Mouse (Mus musculus) hindbrain, embryonic 14.5 days (tissue): ENCODE data around the gene Zfp672. TPM values are rescaled to one million over a fixed set of nuclear protein-coding genes. Genes with fewer than 3 reads are reported as not detected.
A peak's percentile ranks its signal among the peaks of the same experiment; 100 is the strongest.
"Not testable (repeated sequence)": the region's sequence is repeated elsewhere in the genome, so short reads cannot be mapped to it uniquely, and the experiment has no call there.

Source experiments
- ATAC-seq: fragments of 200-750 bp; cut with Nextera tagmentation; 2 replicates; pipeline ENCODE4 v1.8.0; 2017; ENCODE audit warnings: moderate number of reproducible peaks, mild to moderate bottlenecking, moderate TSS enrichment, moderate library complexity; ENCODE audit not compliant: low FRiP score
- DNase-seq: peaks from one replicate; pipeline ENCODE4 v3.0.0-alpha.2; 2015; ENCODE audit warnings: low spot score
- H3K27ac ChIP-seq: fragments of 300-500 bp; sonication (generic); 2 replicates; pipeline ENCODE4 v1.5.1; 2014; ENCODE audit warnings: mild to moderate bottlenecking, moderate library complexity
- H3K27me3 ChIP-seq: fragments of 300-500 bp; sonication (generic); 2 replicates; pipeline ENCODE4 v1.6.1; 2014; ENCODE audit warnings: mild to moderate bottlenecking, low read length, mixed read lengths; ENCODE audit not compliant: control insufficient read depth, insufficient read depth
- H3K36me3 ChIP-seq: fragments of 300-500 bp; sonication (generic); replicated peaks from 2 replicates; pipeline ENCODE4 v1.6.1; 2014; ENCODE audit not compliant: control insufficient read depth, insufficient read depth
- H3K4me1 ChIP-seq: fragments of 300-500 bp; sonication (generic); replicated peaks from 2 replicates; pipeline ENCODE4 v1.6.1; 2014; ENCODE audit warnings: antibody characterized with exemption, low read length, mixed read lengths; ENCODE audit not compliant: control insufficient read depth, insufficient read depth
- H3K4me2 ChIP-seq: fragments of 300-500 bp; sonication (generic); replicated peaks from 2 replicates; pipeline ENCODE4 v1.6.1; 2014; ENCODE audit warnings: mild to moderate bottlenecking, moderate library complexity
- H3K4me3 ChIP-seq: fragments of 300-500 bp; sonication (generic); replicated peaks from 2 replicates; pipeline ENCODE4 v1.5.1; 2014; ENCODE audit warnings: mild to moderate bottlenecking, low read length
- H3K9ac ChIP-seq: fragments of 300-500 bp; sonication (generic); 2 replicates; pipeline ENCODE4 v1.6.1; 2014
- H3K9me3 ChIP-seq: fragments of 300-500 bp; sonication (generic); 2 replicates; pipeline ENCODE4 v1.6.1; 2016; ENCODE audit warnings: low read length; ENCODE audit not compliant: control insufficient read depth
- WGBS: fragments of 180-500 bp; shearing (Covaris S2); extraction: QIAGEN DNeasy Blood & Tissue Kit; methylation state at CpG from one replicate; pipeline ENCODE4 v1.1.7; 2014; 5-methylcytosine and 5-hydroxymethylcytosine counted together
- polyA plus RNA-seq: library from polyadenylated mRNA; unstranded; fragments of >200 nt; fragmentation: Nextera tagmentation; extraction: Ambion mirVana; gene quantifications from 2 replicates; pipeline ENCODE4 v1.2.1, GENCODE M21; 2014

The Zfp672 gene
- polyA plus RNA-seq, 1 experiment from 2014 or later = 38.3 TPM

DNA sequence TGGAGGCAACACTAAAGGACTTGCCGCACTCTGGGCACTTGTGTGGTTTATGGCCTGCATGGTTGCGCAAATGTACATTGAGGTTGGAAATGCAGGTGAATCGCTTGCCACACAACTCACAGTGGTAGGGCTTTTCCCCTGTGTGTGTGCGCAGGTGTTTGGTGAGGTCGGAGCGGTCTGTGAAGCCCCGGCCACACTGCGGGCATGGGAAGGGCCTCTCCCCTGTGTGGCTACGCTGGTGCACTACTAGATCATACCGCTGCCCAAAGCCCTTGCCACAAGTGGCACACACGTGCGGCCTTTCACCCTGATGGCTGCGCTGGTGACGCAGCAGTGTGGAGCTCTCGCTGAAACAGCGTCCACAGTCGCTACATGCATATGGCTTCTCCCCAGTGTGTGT is 13.8 kb downstream of the Zfp672 start:
- ATAC-seq (0 out of 2 replicates have a peak, but pooled peaks have one; percentile 26), DNase-seq (no peak)
- no peak overlapping the region for H3K4me2 ChIP-seq
- no peaks in the 10 kb centered on the region for H3K9me3 ChIP-seq
- H3K27ac ChIP-seq = no peak overlapping the region
- H3K9ac ChIP-seq = no peak overlapping the region
- H3K4me1 ChIP-seq = no peaks in the 10 kb centered on the region
- H3K36me3 ChIP-seq = peaks cover 52% of the 10 kb centered on the region
- no peak overlapping the region for H3K4me3 ChIP-seq
- WGBS = 85% methylated on average over 17 of the region's 17 CpGs
- no peaks in the 10 kb centered on the region for H3K27me3 ChIP-seq

DNA sequence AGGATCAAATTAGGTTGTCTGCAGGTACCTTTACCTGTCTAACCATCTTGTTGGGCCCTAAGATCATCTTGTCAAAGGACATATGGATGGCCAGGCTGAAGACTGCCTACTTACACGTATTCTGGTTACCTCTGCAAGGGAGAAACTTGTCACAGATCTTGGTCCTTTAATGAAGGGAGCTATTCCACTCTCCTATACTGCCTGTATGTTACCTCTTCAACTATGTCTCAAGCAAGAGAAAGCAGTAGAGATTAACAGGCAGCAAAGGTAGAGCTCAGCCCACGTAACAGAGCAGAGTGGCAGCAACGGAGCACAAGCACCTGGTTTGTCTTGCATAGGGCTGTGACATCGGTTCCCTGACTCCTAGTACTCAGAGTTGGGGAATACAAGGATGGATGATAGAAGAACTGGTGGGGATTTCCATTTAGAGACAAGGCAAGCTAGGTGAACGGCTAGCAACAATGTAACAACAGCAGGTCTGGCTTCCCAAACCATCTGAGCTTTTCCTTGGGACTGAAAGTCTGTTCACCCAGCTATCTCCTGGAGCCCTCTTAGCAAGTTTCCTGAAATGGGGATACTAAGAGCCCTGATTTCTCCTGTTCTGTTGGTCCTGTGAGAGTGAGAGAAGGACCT is 14.5 kb downstream of the Zfp672 start:
- no peaks in the 10 kb centered on the region for H3K4me1 ChIP-seq
- no peaks in the 10 kb centered on the region for H3K27me3 ChIP-seq
- no peak overlapping the region for H3K27ac ChIP-seq
- no peak overlapping the region for H3K9ac ChIP-seq
- 90% methylated on average over 5 of the region's 5 CpGs for WGBS
- H3K36me3 ChIP-seq = peaks cover 52% of the 10 kb centered on the region
- no peak for DNase-seq
- no peaks in the 10 kb centered on the region for H3K9me3 ChIP-seq
- no peak overlapping the region for H3K4me3 ChIP-seq
- no peak overlapping the region for H3K4me2 ChIP-seq
- ATAC-seq = no peak

DNA sequence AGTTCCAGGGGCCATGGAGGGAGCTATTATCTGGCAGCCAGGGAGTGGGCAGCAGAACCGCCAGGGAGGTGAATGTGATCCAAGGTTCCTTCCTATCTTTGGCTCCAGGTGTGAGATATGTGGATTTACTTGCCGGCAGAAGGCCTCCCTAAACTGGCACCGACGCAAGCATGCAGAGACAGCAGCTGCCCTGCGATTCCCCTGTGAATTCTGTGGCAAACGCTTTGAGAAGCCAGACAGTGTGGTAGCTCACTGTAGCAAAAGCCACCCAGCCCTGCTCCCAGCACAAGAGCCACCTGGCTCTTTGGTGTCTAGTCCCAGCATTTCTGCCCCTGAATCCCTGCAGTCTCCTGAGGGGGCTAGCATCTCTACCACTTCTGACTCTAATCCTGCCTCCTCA is 16.1 kb downstream of the Zfp672 start:
- Histone ChIP-seq H3K9me3 (no peaks in the 10 kb centered on the region), H3K4me2 (no peak overlapping the region), H3K4me3 (no peak overlapping the region), H3K27me3 (no peaks in the 10 kb centered on the region), H3K27ac (no peak overlapping the region), H3K9ac (no peak overlapping the region), H3K36me3 (peaks cover 49% of the 10 kb centered on the region), H3K4me1 (no peaks in the 10 kb centered on the region)
- DNase-seq = no peak
- 66% methylated on average over 6 of the region's 6 CpGs for WGBS
- ATAC-seq = no peak

DNA sequence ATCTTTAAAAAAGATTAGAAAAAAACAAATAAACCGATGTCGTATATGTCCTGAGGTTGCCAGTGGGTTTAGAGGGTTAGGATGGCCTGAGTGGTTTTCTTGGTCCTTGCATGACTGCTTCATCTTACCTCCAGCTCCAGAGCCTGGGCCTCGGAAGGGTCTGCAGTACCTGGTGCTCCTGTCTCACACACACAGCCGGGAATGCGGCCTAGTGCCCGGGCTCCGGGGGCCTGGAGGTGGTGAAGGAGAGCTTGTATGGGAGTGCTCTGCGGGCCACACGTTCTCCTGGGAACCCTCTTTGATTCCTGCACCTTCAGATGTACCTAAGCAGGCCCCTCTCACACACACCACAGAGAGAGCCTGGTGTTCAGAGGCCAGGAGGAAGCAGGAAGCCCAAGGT is 21.5 kb downstream of the Zfp672 start:
- no peak overlapping the region for H3K27ac ChIP-seq
- no peak overlapping the region for H3K4me3 ChIP-seq
- H3K9me3 ChIP-seq = no peaks in the 10 kb centered on the region
- ATAC-seq (no peak), DNase-seq (no peak)
- peaks cover 16% of the 10 kb centered on the region; the same call in 1 of the 2 replicates for H3K36me3 ChIP-seq
- WGBS = 93% methylated on average over 9 of the region's 9 CpGs
- H3K4me1 ChIP-seq = peaks cover 13% of the 10 kb centered on the region
- no peak overlapping the region for H3K4me2 ChIP-seq
- H3K9ac ChIP-seq = no peak overlapping the region
- no peaks in the 10 kb centered on the region for H3K27me3 ChIP-seq

DNA sequence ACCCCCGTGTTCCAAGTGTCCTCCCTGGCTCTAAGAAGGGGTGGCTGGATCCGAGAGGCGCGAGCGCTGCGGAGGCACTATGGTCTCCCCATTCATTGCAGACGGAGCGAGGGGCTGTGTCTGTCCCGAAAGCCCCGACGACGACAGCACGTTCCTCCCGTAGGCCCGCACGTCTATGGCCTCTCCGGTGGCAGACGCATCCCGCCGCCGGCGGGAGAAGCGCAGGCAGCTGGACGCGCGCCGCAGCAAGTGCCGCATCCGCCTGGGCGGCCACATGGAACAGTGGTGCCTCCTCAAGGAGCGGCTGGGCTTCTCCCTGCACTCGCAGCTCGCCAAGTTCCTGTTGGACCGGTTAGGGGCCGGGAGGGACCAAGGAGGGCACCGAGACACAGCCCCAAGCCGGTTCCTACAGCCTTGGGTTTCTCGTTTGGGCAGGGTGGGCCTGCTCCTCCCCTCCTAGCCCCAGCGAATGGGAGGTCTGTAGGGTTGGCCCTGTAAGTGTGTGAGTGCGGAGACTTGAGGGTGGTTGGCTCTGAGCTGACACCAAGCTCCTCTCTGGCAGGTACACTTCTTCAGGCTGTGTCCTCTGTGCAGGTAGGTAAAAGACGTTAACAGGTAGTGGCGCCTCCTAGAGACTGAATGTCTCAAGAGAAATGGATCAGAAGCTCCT is 22.6 kb downstream of the Zfp672 start:
- Histone ChIP-seq H3K36me3 (peaks cover 16% of the 10 kb centered on the region; the same call in 1 of the 2 replicates), H3K27ac (peak overlapping the region; percentile 63), H3K4me3 (peak overlapping the region; percentile 47), H3K4me1 (peaks cover 16% of the 10 kb centered on the region), H3K4me2 (peak overlapping the region; percentile 90), H3K27me3 (no peaks in the 10 kb centered on the region), H3K9me3 (no peaks in the 10 kb centered on the region), H3K9ac (peak overlapping the region; percentile 65)
- DNase-seq = peak; percentile 26
- ATAC-seq = peak; percentile 51
- WGBS = under 1% methylated on average over 42 of the region's 42 CpGs

DNA sequence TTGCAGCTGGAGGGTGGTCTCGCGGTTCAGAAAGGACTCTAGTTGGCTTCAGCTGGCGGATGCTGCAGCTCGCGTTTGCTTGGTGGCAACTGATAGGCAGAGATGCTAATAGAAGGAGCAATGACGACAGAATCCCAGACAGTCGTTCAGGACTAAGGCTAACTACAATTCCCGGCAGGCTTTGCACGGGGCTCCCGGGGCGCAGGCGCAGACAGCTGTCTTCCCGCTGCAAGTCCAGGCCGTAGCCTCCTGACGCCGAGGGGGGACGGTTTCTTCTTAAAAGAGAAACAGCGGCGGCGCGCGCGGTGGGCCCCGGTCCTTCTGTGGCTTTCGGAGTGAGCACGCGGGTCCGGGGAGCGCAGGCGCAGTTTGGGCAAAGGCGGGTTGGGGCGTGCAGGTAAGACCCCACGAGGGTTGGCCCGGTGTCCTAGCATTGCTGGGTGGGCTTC is 23.3 kb downstream of the Zfp672 start, which contains the start of gene Zfp692:
Gene Zfp692, plus strand, starts transcription at position 210 of the 449 bp plus-strand sequence.
- H3K4me2 ChIP-seq = peak within 1 kb of the TSS; percentile 90
- under 1% methylated on average over 34 of the region's 34 CpGs for WGBS
- DNase-seq (peak; percentile 97), ATAC-seq (peak; percentile 88)
- H3K27me3 ChIP-seq = no peaks in the 10 kb centered on the region
- no peaks in the 10 kb centered on the region for H3K9me3 ChIP-seq
- H3K4me3 ChIP-seq = peak within 1 kb of the TSS; percentile 47
- H3K36me3 ChIP-seq = peaks cover 16% of the 10 kb centered on the region; the same call in 1 of the 2 replicates
- peaks cover 16% of the 10 kb centered on the region for H3K4me1 ChIP-seq
- H3K9ac ChIP-seq = peak within 1 kb of the TSS; percentile 65
- peak within 1 kb of the TSS; percentile 74 for H3K27ac ChIP-seq

DNA sequence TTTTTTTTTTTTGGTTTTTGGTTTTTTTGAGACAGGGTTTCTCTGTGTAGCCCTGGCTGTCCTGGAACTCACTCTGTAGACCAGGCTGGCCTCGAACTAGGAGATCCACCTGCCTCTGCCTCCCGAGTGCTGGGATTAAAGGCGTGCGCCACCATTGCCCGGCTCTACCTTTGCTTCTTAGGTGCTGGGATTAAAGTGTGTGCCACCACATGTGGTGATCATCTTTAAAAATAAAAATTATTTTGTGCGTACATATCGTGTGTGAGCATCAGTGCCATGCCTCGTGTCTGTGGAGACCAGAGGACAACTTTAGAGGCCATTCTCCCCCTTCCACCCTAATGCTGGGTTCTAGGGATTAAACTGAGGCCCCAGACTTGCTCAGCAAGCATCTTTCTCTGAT is 24.8 kb downstream of the Zfp672 start:
- ATAC-seq, H3K9ac ChIP-seq, H3K27me3 ChIP-seq, H3K4me2 ChIP-seq, DNase-seq, H3K4me3 ChIP-seq, H3K9me3 ChIP-seq, H3K27ac ChIP-seq, H3K36me3 ChIP-seq: not testable (repeated sequence)
- 95% methylated on average over 8 of the region's 8 CpGs for WGBS
- H3K4me1 ChIP-seq = peaks cover 16% of the 10 kb centered on the region

DNA sequence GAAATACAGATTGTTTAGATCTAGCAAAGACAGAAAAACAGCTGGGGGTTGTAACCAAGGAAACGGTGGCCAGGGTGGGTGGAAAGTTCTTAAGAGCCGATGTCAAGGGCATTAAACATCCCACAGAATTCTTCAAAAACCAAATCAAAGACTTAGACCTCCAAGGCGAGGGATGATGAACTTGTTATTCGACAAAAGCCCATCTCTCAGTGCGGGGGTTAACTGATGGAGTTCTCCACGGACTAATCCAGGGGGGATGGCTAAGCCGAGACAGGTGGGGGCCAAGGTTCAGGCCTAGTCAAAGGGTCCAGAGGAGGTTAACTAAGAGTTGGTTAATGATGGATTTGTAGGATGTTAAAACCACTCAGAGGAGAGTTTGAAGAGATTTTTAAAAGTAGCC is 26.5 kb downstream of the Zfp672 start:
- H3K27ac ChIP-seq = no peak overlapping the region
- no peak for DNase-seq
- H3K9me3 ChIP-seq = no peaks in the 10 kb centered on the region
- H3K4me3 ChIP-seq = peak overlapping the region; percentile 59
- H3K4me2 ChIP-seq = peak overlapping the region; percentile 58
- peak overlapping the region; percentile 47; the same call in 1 of the 2 replicates for H3K9ac ChIP-seq
- no peak for ATAC-seq
- H3K36me3 ChIP-seq = 0 out of 2 replicates have a peak, but pooled peaks cover under 1% of the 10 kb centered on the region
- peaks cover 16% of the 10 kb centered on the region for H3K4me1 ChIP-seq
- WGBS = 8% methylated on average over 7 of the region's 7 CpGs
- no peaks in the 10 kb centered on the region for H3K27me3 ChIP-seq

DNA sequence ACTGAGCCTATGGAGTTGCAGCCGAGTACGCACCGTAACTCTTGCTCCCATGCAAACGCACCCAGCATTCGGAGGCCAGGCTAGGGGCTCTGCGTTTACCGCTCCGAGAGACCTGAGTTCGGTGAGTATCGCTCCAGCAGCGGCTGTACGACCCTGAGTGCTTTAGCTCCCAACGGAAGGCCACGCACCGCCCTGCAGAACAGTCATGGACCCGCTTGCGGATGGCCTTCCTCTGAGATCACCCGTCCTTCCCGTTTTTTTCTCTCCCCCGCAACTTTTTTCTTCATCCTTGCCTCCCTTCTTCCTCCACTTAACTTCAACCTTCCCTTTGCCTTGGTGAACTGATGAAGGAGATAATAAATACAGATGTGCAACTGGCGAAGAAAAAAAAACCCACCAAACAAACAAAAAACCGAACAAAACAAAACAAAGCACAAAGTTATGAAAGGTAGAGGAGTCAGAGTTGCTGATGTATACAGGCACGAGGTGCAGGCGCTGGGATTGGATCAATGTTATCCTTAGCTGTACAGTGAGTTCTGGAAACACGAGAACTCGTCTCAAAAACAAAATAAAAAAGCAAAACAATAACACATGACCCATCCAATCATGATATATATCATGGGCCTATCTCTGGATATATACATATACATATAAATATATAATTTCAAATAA is 27.2 kb downstream of the Zfp672 start:
- peak overlapping the region; percentile 88 for H3K27ac ChIP-seq
- WGBS = under 1% methylated on average over 26 of the region's 26 CpGs
- no peaks in the 10 kb centered on the region for H3K36me3 ChIP-seq
- no peaks in the 10 kb centered on the region for H3K9me3 ChIP-seq
- peaks cover 13% of the 10 kb centered on the region for H3K4me1 ChIP-seq
- no peak; the same call in 1 of the 2 replicates for ATAC-seq
- H3K4me3 ChIP-seq = peak overlapping the region; percentile 59
- DNase-seq = no peak
- no peaks in the 10 kb centered on the region for H3K27me3 ChIP-seq
- H3K4me2 ChIP-seq = peak overlapping the region; percentile 58
- H3K9ac ChIP-seq = peak overlapping the region; percentile 64
